Mouse (Mus musculus): Measurements from ENCODE around the gene Mta1. TPM values are rescaled to one million over a fixed set of nuclear protein-coding genes. Genes with fewer than 3 reads are reported as not detected.

The Mta1 gene
- total RNA-seq, 4 experiments from 2014 or later: 70.5 to 74.8 (median 72.0) TPM

GRCm38 (mm10) chr12:113184945-113185344 is 86.9 kb downstream of the Mta1 start:
- no peak for DNase-seq (ENCODE audit: low spot score in 2 of 2)

- DNase-seq (ENCODE audit: low spot score in 2 of 2): no peak
Measured at GRCm38 (mm10) chr12:113185442-113186291, 87.6 kb downstream of the Mta1 start, which contains the start of gene Tmem121. Gene Tmem121 (plus strand): TSS chr12:113185930.

GRCm38 (mm10) chr12:113186326-113187010 is 88.4 kb downstream of the Mta1 start:
- DNase-seq (ENCODE audit: low spot score in 2 of 2): no peak

Small RNA genes within 50 kb of the gene (microRNA-seq; reads per million reads assigned to microRNA genes)
- 0 reads per million in 2 experiments for gene Gm44471

Other genes with a start within 250 kb of the Mta1 start
- not detected for gene Gpr132, start 230.1 kb upstream of the Mta1 start, total RNA-seq (2022)
- 10 to 100 TPM; 47.1 to 61.1 (median 56.9) TPM for gene Jag2, start 168.5 kb upstream of the Mta1 start, total RNA-seq (2022)
- 10 to 100 TPM in 3 of 4 experiments, 1 to 10 TPM in 1; 9.7 to 12.1 (median 11.1) TPM for gene Nudt14, start 156.2 kb upstream of the Mta1 start, total RNA-seq (2022)
- gene Btbd6, start 121.8 kb upstream of the Mta1 start, total RNA-seq (2022): 10 to 100 TPM; 55.3 to 61.7 (median 58.9) TPM
- gene Brf1, start 97.6 kb upstream of the Mta1 start, total RNA-seq (2022): 10 to 100 TPM; 49.3 to 59.4 (median 57.4) TPM
- gene Pacs2, start 83.8 kb upstream of the Mta1 start, total RNA-seq (2022): 100 to 1,000 TPM in 3 of 4 experiments, 10 to 100 TPM in 1; 89.5 to 110 (median 108) TPM
- gene Tex22, start 23.8 kb upstream of the Mta1 start, total RNA-seq (2022): under 1 TPM; 0.34 to 0.87 (median 0.60) TPM
- gene Crip2, start 42.0 kb downstream of the Mta1 start, total RNA-seq (2022): 10 to 100 TPM; 75.5 to 95.0 (median 89.1) TPM
- 10 to 100 TPM; 10.9 to 27.6 (median 18.7) TPM for gene Crip1, start 48.0 kb downstream of the Mta1 start, total RNA-seq (2022)
- 1 to 10 TPM; 1.2 to 2.2 (median 1.4) TPM for gene Tedc1, start 58.1 kb downstream of the Mta1 start, total RNA-seq (2022)
- 10 to 100 TPM; 17.9 to 23.1 (median 19.9) TPM for gene Tmem121, start 87.7 kb downstream of the Mta1 start, total RNA-seq (2022)

All from layer of hippocampus, adult 8-10 months (tissue).